ENCODE assay signal across 10 mouse cellular contexts in genomic region chr16:70585964-70586363, GRCm38 (mm10).
DNase-seq lines count a peak whose midpoint lies in the region; ATAC-seq lines count a peak whose summit lies in the region.
"Had no signal": no experiment of that assay in that cellular context is flagged by ENCODE, and none has a peak within 500 bp of the region (broad histone marks: within the 10 kb centered on the region; RNA-seq: fewer than 3 reads in every experiment).

No protein-coding gene starts in this region.

- H3K27me3 ChIP-seq in heart, embryonic 12.5 days (replicated peaks), result no peaks in the 10 kb centered on the region
- H3K27me3 ChIP-seq: liver, embryonic 15.5 days had no signal

- H3K4me2 ChIP-seq in heart, embryonic 12.5 days, result no peak overlapping the region
- H3K4me2 ChIP-seq: liver, embryonic 15.5 days had no signal

- no peaks in the 10 kb centered on the region for H3K36me3 ChIP-seq in heart, embryonic 12.5 days
- H3K36me3 ChIP-seq: liver, embryonic 15.5 days had no signal

- H3K4me1 ChIP-seq in heart, embryonic 12.5 days (replicated peaks), result no peaks in the 10 kb centered on the region
- H3K4me1 ChIP-seq: liver, embryonic 15.5 days had no signal

- H3K4me3 ChIP-seq in heart, embryonic 12.5 days, result no peak overlapping the region
- H3K4me3 ChIP-seq: liver, embryonic 15.5 days had no signal

- H3K9me3 ChIP-seq in heart, embryonic 12.5 days (replicated peaks), result no peaks in the 10 kb centered on the region
- H3K9me3 ChIP-seq: liver, embryonic 15.5 days had no signal

- DNase-seq in heart, adult 9 months (ENCODE audit: low spot score in 2 of 2), result peak; percentile 2 to 15
- peak; percentile 60 for DNase-seq in layer of hippocampus, adult 11-12 months (ENCODE audit: low spot score)
- DNase-seq in left cerebral cortex, adult 9 months (ENCODE audit: low spot score in 2 of 2), result peak; percentile 52 to 81
- DNase-seq in right cerebral cortex, postnatal 4 days, result peak; percentile 48
- DNase-seq in kidney, adult 18-20 months, result no peak
- no peak for DNase-seq in thymus, postnatal 4 days
- DNase-seq: gastrocnemius, postnatal 36 days; kidney, postnatal 4 days had no signal

- no peak overlapping the region for H3K27ac ChIP-seq in heart, embryonic 12.5 days (ENCODE audit: poor library complexity, severe bottlenecking)
- H3K27ac ChIP-seq: liver, embryonic 15.5 days had no signal

- no peak overlapping the region for H3K9ac ChIP-seq in heart, embryonic 12.5 days
- H3K9ac ChIP-seq: liver, embryonic 15.5 days had no signal

- no CpG with 5 or more reads among the region's 7 CpGs for WGBS in heart, embryonic 12.5 days

- no peak for ATAC-seq in heart, embryonic 12.5 days (ENCODE audit: insufficient number of reproducible peaks, low FRiP score)

Comparison
In these comparisons a context has a peak if more than half of its experiments do, and no peak if none do; other contexts are left out.
1. DNase-seq: peak in heart, adult 9 months (2 of 2), layer of hippocampus, adult 11-12 months (single experiment), left cerebral cortex, adult 9 months (2 of 2) and right cerebral cortex, postnatal 4 days (single experiment); none in kidney, adult 18-20 months (single experiment) and thymus, postnatal 4 days (single experiment).